Mouse (Mus musculus): ENCODE data around the gene Rabl6. TPM values are rescaled to one million over a fixed set of nuclear protein-coding genes. Genes with fewer than 3 reads are reported as not detected.
"Not testable (repeated sequence)": the region's sequence is repeated elsewhere in the genome, so short reads cannot be mapped to it uniquely, and the experiment has no call there.

Gene Rabl6
- polyA plus RNA-seq, 1 experiment from 2014 or later, result 75.9 TPM

GRCm38 (mm10) chr2:25571221-25571620, 37.1 kb downstream of the Rabl6 start:
- no peak for ATAC-seq
- no peak overlapping the region for H3K4me2 ChIP-seq (replicated peaks)
- peaks cover 23% of the 10 kb centered on the region for H3K4me1 ChIP-seq (replicated peaks)
- 99% methylated on average over 4 of the region's 4 CpGs for WGBS
- peaks cover 55% of the 10 kb centered on the region for H3K36me3 ChIP-seq
- H3K27ac ChIP-seq, result no peak overlapping the region
- no peak overlapping the region for H3K4me3 ChIP-seq (replicated peaks)
- 0 out of 2 replicates have a peak overlapping the region, but pooled peaks have one; percentile 14 for H3K9ac ChIP-seq (replicated peaks)
- H3K27me3 ChIP-seq, result peaks cover 8% of the 10 kb centered on the region
- no peaks in the 10 kb centered on the region for H3K9me3 ChIP-seq

DNA sequence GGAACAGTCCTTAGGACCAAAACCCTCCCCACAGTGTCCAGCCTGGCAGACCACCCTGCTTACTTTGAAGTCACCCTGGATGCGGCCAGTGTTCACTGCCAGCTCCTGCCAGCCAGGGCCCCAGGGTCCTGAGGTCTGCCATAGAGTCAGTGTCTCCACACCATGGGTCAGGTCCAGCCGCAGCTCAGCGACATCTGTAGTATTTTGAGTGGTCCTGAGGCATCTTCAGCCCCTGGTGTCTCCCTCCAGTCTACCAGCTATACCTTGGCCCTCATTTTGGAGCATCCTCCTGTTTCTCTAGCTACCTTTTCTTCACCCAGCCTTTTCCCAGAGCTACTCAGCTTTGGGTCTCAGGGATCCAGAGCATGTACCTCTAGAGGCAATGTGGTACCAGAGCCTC, 39.0 kb downstream of the Rabl6 start:
- Histone ChIP-seq H3K36me3 (peaks cover 74% of the 10 kb centered on the region), H3K27ac (no peak overlapping the region), H3K4me2 (replicated peaks) (no peak overlapping the region), H3K4me3 (replicated peaks) (no peak overlapping the region), H3K27me3 (no peaks in the 10 kb centered on the region), H3K9ac (replicated peaks) (no peak overlapping the region), H3K4me1 (replicated peaks) (peaks cover 16% of the 10 kb centered on the region), H3K9me3 (no peaks in the 10 kb centered on the region)
- WGBS, result 89% methylated on average over 3 of the region's 3 CpGs
- ATAC-seq, result no peak

DNA sequence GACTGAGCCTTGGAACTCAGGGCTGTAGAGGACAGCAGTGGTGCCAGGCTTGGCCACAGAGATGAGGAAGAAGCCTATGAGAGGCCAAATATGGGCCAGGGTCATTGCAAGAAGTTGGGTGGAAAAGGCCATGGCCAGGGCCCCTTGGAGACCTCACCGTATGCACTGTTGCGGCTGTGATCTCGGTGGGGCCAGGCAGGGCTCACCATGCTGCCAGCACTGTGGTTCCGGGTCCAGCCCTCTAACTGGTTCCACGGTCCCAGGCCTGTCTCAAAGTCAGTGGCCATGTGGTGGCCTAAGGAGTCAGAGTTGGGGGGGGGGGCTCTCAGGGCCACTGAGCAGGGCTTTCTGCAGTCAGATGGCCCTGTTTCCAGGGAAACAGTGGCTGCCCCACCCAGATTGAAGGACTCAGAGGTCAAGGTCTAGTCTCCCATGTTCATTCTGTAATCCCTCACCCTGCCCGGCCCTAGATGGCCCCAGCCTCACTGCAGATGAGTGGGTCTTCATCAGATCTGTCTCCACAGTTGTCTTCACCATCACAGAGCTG, 39.8 kb downstream of the Rabl6 start:
- Histone ChIP-seq H3K36me3 (peaks cover 81% of the 10 kb centered on the region), H3K4me1 (replicated peaks) (peaks cover 8% of the 10 kb centered on the region), H3K4me3 (replicated peaks) (no peak overlapping the region), H3K27ac (no peak overlapping the region), H3K27me3 (no peaks in the 10 kb centered on the region), H3K4me2 (replicated peaks) (no peak overlapping the region), H3K9me3 (no peaks in the 10 kb centered on the region), H3K9ac (replicated peaks) (no peak overlapping the region; the same call in 1 of the 2 replicates)
- ATAC-seq, result no peak
- WGBS, result 87% methylated on average over 6 of the region's 6 CpGs

DNA sequence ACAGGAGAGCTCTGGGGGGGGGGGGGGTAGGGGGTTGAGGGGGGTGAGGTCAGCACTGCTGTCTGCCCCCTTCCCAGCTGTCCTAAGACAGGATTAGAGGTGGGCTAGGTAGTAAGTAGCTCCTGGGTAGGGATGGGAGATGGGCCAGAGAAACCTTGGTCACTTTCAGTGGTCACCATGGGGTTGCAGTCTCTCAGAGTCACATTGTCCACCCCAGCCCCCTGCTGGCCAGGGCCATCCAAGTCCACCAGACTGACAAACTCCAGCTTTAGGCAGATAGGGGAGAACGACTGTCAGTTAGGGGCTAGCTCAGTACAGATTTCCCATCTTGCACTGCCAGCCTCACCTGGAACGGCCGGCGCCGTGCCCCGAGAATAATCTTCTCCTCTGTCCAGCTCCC, 41.8 kb downstream of the Rabl6 start:
- Histone ChIP-seq H3K27ac (no peak overlapping the region), H3K4me2 (replicated peaks) (no peak overlapping the region), H3K9ac (replicated peaks) (no peak overlapping the region), H3K27me3 (no peaks in the 10 kb centered on the region), H3K9me3 (no peaks in the 10 kb centered on the region), H3K4me3 (replicated peaks) (no peak overlapping the region), H3K36me3 (peaks cover 96% of the 10 kb centered on the region), H3K4me1 (replicated peaks) (no peaks in the 10 kb centered on the region)
- no peak for ATAC-seq
- WGBS, result 87% methylated on average over 6 of the region's 6 CpGs

DNA sequence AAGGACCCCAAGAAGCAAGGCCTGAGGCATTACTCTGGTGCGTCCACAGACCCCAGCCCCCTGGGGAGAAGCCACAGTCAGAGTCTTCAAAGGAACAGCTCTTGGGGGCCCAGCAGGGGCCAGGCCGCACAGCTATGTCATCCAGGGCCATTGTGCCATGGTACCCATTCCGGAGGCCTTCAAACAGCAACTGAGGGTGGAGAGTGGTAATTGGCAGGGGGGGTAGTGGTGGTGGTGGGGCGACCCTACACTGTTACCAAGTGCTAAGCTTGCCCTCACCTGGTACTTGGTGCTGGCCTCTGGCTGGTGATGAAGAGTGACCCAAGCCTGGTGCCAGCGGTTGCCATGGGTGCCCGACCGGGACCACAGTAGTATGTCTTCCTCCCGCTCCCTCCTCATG, 42.6 kb downstream of the Rabl6 start:
- H3K4me1 ChIP-seq (replicated peaks), result no peaks in the 10 kb centered on the region
- H3K4me3 ChIP-seq (replicated peaks), result no peak overlapping the region
- no peak overlapping the region for H3K27ac ChIP-seq
- no peak overlapping the region for H3K4me2 ChIP-seq (replicated peaks)
- H3K9me3 ChIP-seq, result no peaks in the 10 kb centered on the region
- no peak overlapping the region for H3K9ac ChIP-seq (replicated peaks)
- no peaks in the 10 kb centered on the region for H3K27me3 ChIP-seq
- WGBS, result 84% methylated on average over 8 of the region's 8 CpGs
- peaks cover 97% of the 10 kb centered on the region for H3K36me3 ChIP-seq
- ATAC-seq, result no peak

GRCm38 (mm10) chr2:25561946-25562345, 46.4 kb downstream of the Rabl6 start:
- H3K4me1 ChIP-seq (replicated peaks), result peaks cover 21% of the 10 kb centered on the region
- no peak overlapping the region for H3K9ac ChIP-seq (replicated peaks)
- no peak overlapping the region for H3K27ac ChIP-seq
- ATAC-seq, result no peak
- H3K4me3 ChIP-seq (replicated peaks), result no peak overlapping the region
- no peaks in the 10 kb centered on the region for H3K27me3 ChIP-seq
- H3K4me2 ChIP-seq (replicated peaks), result no peak overlapping the region
- WGBS, result 85% methylated on average over 9 of the region's 9 CpGs
- H3K36me3 ChIP-seq, result peaks cover 69% of the 10 kb centered on the region
- no peaks in the 10 kb centered on the region for H3K9me3 ChIP-seq

DNA sequence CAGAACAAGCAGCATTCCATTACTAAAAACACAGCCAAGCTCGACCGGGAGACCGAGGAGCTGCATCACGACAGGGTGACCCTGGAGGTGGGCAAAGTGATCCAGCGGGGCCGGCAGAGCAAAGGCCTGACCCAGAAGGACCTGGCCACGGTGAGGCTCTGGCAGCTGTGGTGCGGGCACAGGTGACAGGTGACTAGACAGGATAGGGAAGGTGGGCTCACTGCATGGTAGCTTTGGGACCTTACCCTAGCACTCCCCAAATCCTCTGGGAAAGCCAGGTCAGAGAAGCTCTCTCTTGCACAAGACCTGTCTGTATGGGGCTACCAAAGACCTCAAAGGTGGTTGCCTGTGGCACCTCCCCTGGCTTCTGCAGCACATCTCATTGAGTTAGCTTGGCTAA, 47.8 kb downstream of the Rabl6 start:
- H3K4me3 ChIP-seq (replicated peaks), result no peak overlapping the region
- H3K9me3 ChIP-seq, result no peaks in the 10 kb centered on the region
- no peak for ATAC-seq
- H3K4me2 ChIP-seq (replicated peaks), result no peak overlapping the region
- H3K4me1 ChIP-seq (replicated peaks), result peaks cover 27% of the 10 kb centered on the region
- H3K27ac ChIP-seq, result no peak overlapping the region
- H3K9ac ChIP-seq (replicated peaks), result no peak overlapping the region
- 94% methylated on average over 8 of the region's 8 CpGs for WGBS
- no peaks in the 10 kb centered on the region for H3K27me3 ChIP-seq
- H3K36me3 ChIP-seq, result peaks cover 56% of the 10 kb centered on the region

DNA sequence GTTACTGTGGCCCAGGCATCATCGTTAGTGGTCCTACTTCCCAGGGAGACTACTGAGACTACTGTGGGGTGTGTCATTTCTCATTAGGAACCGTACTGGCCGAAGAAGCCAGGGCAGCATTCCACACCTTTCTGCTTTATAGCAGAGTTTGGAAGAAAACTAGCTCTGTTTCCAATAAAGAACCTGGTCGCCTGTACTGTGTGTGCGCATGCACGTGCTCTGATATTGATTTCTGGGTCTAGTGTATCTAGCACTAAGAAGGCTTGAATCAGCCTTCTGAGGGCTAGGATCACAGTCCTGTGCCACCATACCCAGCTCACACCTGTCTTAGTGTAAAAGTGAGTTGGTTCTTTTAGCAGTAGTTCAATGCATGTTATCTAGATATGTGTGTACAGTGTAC, 49.5 kb downstream of the Rabl6 start:
- Histone ChIP-seq H3K9ac (replicated peaks) (peak overlapping the region; percentile 97), H3K9me3 (no peaks in the 10 kb centered on the region), H3K27ac (no peak overlapping the region), H3K27me3 (no peaks in the 10 kb centered on the region), H3K4me3 (replicated peaks) (peak overlapping the region; percentile 98), H3K4me1 (replicated peaks) (peaks cover 27% of the 10 kb centered on the region), H3K36me3 (peaks cover 38% of the 10 kb centered on the region), H3K4me2 (replicated peaks) (peak overlapping the region; percentile 96)
- no peak for ATAC-seq
- WGBS, result 78% methylated on average over 6 of the region's 6 CpGs

DNA sequence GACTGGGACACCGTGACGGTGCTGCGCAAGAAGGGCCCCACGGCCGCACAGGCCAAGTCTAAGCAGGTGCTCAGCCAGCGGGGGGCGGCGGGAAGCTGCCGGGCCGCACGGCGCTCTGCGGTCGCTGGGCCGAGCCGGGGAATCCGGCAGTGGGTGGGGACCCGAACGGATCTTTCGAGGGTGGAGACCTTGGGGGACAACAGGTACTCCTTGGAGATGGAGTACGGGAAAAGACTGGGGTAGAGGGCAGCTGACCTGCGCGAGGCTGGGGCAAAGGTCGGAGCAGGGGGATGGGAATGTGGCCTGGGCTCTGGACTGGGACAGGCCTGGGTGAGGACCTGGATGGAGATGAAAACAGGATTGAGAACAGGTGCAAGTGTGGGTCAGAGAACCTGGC, 50.4 kb downstream of the Rabl6 start:
- Histone ChIP-seq H3K9ac (replicated peaks) (peak overlapping the region; percentile 97), H3K9me3 (no peaks in the 10 kb centered on the region), H3K4me2 (replicated peaks) (peak overlapping the region; percentile 96), H3K27me3 (no peaks in the 10 kb centered on the region), H3K4me1 (replicated peaks) (peaks cover 27% of the 10 kb centered on the region), H3K4me3 (replicated peaks) (peak overlapping the region; percentile 98), H3K36me3 (peaks cover 30% of the 10 kb centered on the region), H3K27ac (peak overlapping the region; percentile 86)
- under 1% methylated on average over 24 of the region's 24 CpGs for WGBS
- ATAC-seq, result no peak

DNA sequence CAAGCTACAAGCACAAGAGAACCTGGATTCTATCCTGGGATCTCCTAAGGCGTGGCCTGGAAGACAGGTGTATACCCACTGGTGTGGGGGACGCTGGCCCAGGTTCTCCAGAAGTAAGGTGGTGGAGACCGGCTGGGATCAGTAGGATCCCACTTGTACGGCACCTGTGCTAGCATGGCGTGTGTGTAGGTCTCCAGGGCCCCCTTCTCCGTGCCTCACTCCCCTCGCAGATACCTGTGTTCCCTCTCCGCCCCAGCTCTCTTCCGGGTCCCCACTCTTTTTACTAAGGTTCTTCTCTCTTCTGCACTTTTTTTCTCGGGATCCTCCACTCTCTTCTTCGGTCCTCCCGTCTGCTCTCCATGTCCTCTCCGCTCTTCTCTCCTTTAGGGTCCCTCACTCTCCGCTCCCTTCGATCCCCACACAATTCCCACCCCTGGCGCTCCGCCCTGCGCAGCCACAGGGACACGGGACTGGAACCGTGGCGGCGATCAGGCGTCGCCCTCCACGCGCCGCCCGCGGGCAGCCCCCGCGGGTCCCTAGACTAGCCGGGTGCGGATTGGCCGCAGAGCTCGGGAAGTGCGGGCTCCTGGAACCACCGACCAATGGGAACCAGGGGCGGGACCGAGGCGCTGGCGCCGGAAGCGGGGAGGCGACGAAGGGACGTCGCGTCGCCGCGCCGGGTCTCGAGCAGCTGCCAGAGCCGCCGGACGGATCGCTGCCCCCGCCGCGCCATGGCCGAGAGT, 50.9 kb downstream of the Rabl6 start, which contains the start of gene Edf1:
Gene Edf1, plus strand, starts transcription at position 627 of the 743 bp plus-strand sequence.
- Histone ChIP-seq H3K27ac (peak within 1 kb of the TSS; percentile 86), H3K4me2 (replicated peaks) (peak within 1 kb of the TSS; percentile 96), H3K4me3 (replicated peaks) (peak within 1 kb of the TSS; percentile 98), H3K9me3 (no peaks in the 10 kb centered on the region), H3K9ac (replicated peaks) (peak within 1 kb of the TSS; percentile 97), H3K27me3 (no peaks in the 10 kb centered on the region), H3K4me1 (replicated peaks) (peaks cover 27% of the 10 kb centered on the region), H3K36me3 (peaks cover 25% of the 10 kb centered on the region)
- peak; percentile 99 for ATAC-seq
- WGBS, result under 1% methylated on average over 58 of the region's 61 CpGs

DNA sequence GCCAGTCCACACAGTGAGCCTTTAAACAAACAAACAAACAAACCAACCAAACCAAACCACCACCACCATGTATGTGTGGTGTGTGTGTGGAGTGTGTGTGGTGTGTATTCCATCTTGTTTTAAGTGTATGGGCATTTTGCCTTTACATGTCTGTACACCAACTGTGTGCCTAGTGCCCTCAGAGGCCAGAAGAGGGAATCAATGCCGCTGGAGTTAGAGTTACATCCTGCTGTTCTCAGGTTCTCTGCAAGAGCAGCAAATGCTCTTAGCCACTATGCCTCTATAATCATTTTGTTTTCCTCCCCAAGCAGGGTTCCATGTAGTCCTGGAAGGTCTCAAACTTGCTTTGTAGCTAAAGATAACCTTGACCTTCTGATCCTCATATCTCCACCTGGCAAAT, 52.0 kb downstream of the Rabl6 start:
- no peak overlapping the region for H3K27ac ChIP-seq
- 52% methylated on average over 1 of the region's 1 CpGs for WGBS
- H3K36me3 ChIP-seq, result peaks cover 14% of the 10 kb centered on the region
- no peak overlapping the region for H3K4me3 ChIP-seq (replicated peaks)
- ATAC-seq, result no peak
- peaks cover 27% of the 10 kb centered on the region for H3K4me1 ChIP-seq (replicated peaks)
- H3K4me2 ChIP-seq (replicated peaks), result no peak overlapping the region
- H3K27me3 ChIP-seq, result no peaks in the 10 kb centered on the region
- H3K9ac ChIP-seq (replicated peaks), result no peak overlapping the region
- H3K9me3 ChIP-seq, result no peaks in the 10 kb centered on the region

GRCm38 (mm10) chr2:25555479-25555878, 52.8 kb downstream of the Rabl6 start:
- not testable (repeated sequence) for H3K27me3 ChIP-seq; H3K4me3 ChIP-seq (replicated peaks); H3K4me2 ChIP-seq (replicated peaks); H3K27ac ChIP-seq; ATAC-seq; H3K36me3 ChIP-seq; H3K9me3 ChIP-seq; H3K9ac ChIP-seq (replicated peaks)
- H3K4me1 ChIP-seq (replicated peaks), result peaks cover 27% of the 10 kb centered on the region
- 51% methylated on average over 2 of the region's 2 CpGs for WGBS

All from midbrain, embryonic 13.5 days (tissue).